Mouse (Mus musculus): ENCODE measurements around the gene Nxt2. TPM values are rescaled to one million over a fixed set of nuclear protein-coding genes. Genes with fewer than 3 reads are reported as not detected.

The Nxt2 gene
- total RNA-seq (2012; rRNA removed) = 2.3 and 3.0 TPM in 2 replicates
- total RNA-seq (2014; rRNA removed) = 21.8 and 22.8 TPM in 2 replicates
- polyA plus RNA-seq (2012; ENCODE audit: insufficient read length, low read depth) = 16.9 and 18.0 TPM in 2 replicates

GRCm38 (mm10) chrX:142226542-142226941 lies at the start of gene Nxt2:
Gene Nxt2, plus strand, starts transcription at chrX:142226770.
- Histone ChIP-seq H3K9ac (ENCODE audit: insufficient read depth, low read depth) (no peak within 1 kb of the TSS; the same call in 1 of the 2 replicates), H3K79me2 (replicated peaks; ENCODE audit: control insufficient read depth, extremely low read depth, insufficient read depth, poor library complexity, severe bottlenecking) (no peaks in the 10 kb centered on the region), H3K27ac (ENCODE audit: insufficient read depth, low read depth) (no peak within 1 kb of the TSS)

GRCm38 (mm10) chrX:142176981-142177380 lies 49.6 kb upstream of the Nxt2 start:
- Histone ChIP-seq H3K4me3 (replicated peaks in 1 of 3; ENCODE audit: low read depth in 2 of 3, low read length in 2 of 3, poor library complexity in 1 of 3) (no peak overlapping the region), H3K4me1 (ENCODE audit: control insufficient read depth in 1 of 2, insufficient read depth in 2 of 2) (no peaks in the 10 kb centered on the region), H3K4me2 (ENCODE audit: insufficient read depth, low read depth, poor library complexity, severe bottlenecking) (no peak overlapping the region), H3K79me2 (replicated peaks; ENCODE audit: control insufficient read depth, extremely low read depth, insufficient read depth, poor library complexity, severe bottlenecking) (no peaks in the 10 kb centered on the region), H3K36me3 (replicated peaks in 1 of 2; ENCODE audit: control insufficient read depth in 1 of 2, insufficient read depth in 1 of 2, low read length in 1 of 2) (no peaks in the 10 kb centered on the region), H3K27ac (ENCODE audit: insufficient read depth, low read depth) (no peak overlapping the region), H3K27me3 (replicated peaks) (no peaks in the 10 kb centered on the region), H3K9me3 (replicated peaks; ENCODE audit: low read length) (no peaks in the 10 kb centered on the region), H3K9ac (ENCODE audit: insufficient read depth, low read depth) (no peak overlapping the region)
- TF ChIP-seq NELFE (IDR thresholded peaks at IDR 0.05; ENCODE audit: low read depth, low read length) = no peak
- no peak for TF ChIP-seq ZNF384 (IDR thresholded peaks at IDR 0.05; ENCODE audit: low read depth, low read length)
- no peak for TF ChIP-seq EP300 (IDR thresholded peaks at IDR 0.05; ENCODE audit: low read length)
- no peak for TF ChIP-seq MYC (IDR thresholded peaks at IDR 0.05; ENCODE audit: low read depth, low read length)
- no peak for TF ChIP-seq SMC3 (IDR thresholded peaks at IDR 0.05; ENCODE audit: low read depth, low read length)
- no peak for TF ChIP-seq ZKSCAN1 (IDR thresholded peaks at IDR 0.05; ENCODE audit: borderline replicate concordance, low read depth, low read length)
- TF ChIP-seq ZMIZ1 (IDR thresholded peaks at IDR 0.05; ENCODE audit: low read depth, low read length) = no peak
- no peak for TF ChIP-seq MAFK (IDR thresholded peaks at IDR 0.05; ENCODE audit: insufficient replicate concordance, low read length)
- no peak for TF ChIP-seq E2F4 (IDR thresholded peaks at IDR 0.05; ENCODE audit: insufficient replicate concordance, low read depth, low read length)
- no peak for TF ChIP-seq CTCF (conservative IDR thresholded peaks at IDR 0.05 in 1 of 2, IDR thresholded peaks at IDR 0.05 in 1 of 2; ENCODE audit: low read depth in 2 of 2, low read length in 2 of 2)
- TF ChIP-seq TCF12 (IDR thresholded peaks at IDR 0.05; ENCODE audit: low read depth, low read length) = no peak
- TF ChIP-seq SIN3A (IDR thresholded peaks at IDR 0.05; ENCODE audit: low read length) = no peak
- TF ChIP-seq PAX5 (IDR thresholded peaks at IDR 0.05; ENCODE audit: low read length) = no peak
- TF ChIP-seq RCOR1 (conservative IDR thresholded peaks at IDR 0.05; ENCODE audit: low read depth, low read length) = no peak
- dilution Hi-C loops (cut with MboI; ENCODE audit: extremely low pct_ligation_motif_present, extremely low pct_unique_long_range_greater_than_20kb, low sequenced_read_pairs) (no loop called here), in situ Hi-C loops (cut with MboI; ENCODE audit: low pct_ligation_motif_present, low pct_unique_long_range_greater_than_20kb, low sequenced_read_pairs) (no loop called here)
- no peak for DNase-seq (ENCODE audit: extremely low read depth)

More at GRCm38 (mm10) chrX:142226542-142226941, at the start of gene Nxt2:
- H3K36me3 ChIP-seq (replicated peaks in 1 of 2; ENCODE audit: control insufficient read depth in 1 of 2, insufficient read depth in 1 of 2, low read length in 1 of 2) = no peaks in the 10 kb centered on the region
- H3K4me1 ChIP-seq (ENCODE audit: control insufficient read depth in 1 of 2, insufficient read depth in 2 of 2) = no peaks in the 10 kb centered on the region
- in situ Hi-C loops (cut with MboI; ENCODE audit: low pct_ligation_motif_present, low pct_unique_long_range_greater_than_20kb, low sequenced_read_pairs) (no loop called here), dilution Hi-C loops (cut with MboI; ENCODE audit: extremely low pct_ligation_motif_present, extremely low pct_unique_long_range_greater_than_20kb, low sequenced_read_pairs) (no loop called here)
- H3K4me3 ChIP-seq (replicated peaks in 1 of 3; ENCODE audit: low read depth in 2 of 3, low read length in 2 of 3, poor library complexity in 1 of 3) = peak within 1 kb of the TSS; percentile 24 to 44 (median 38)
- no peaks in the 10 kb centered on the region for H3K9me3 ChIP-seq (replicated peaks; ENCODE audit: low read length)
- H3K27me3 ChIP-seq (replicated peaks) = no peaks in the 10 kb centered on the region
- DNase-seq (ENCODE audit: extremely low read depth) = peak; percentile 44
- TF ChIP-seq UBTF (IDR thresholded peaks at IDR 0.05; ENCODE audit: low read depth, low read length) (no peak), E2F4 (IDR thresholded peaks at IDR 0.05; ENCODE audit: insufficient replicate concordance, low read depth, low read length) (no peak), ZMIZ1 (IDR thresholded peaks at IDR 0.05; ENCODE audit: low read depth, low read length) (no peak), NRF1 (IDR thresholded peaks at IDR 0.05; ENCODE audit: low read depth, low read length) (peak; percentile 58), TCF12 (IDR thresholded peaks at IDR 0.05; ENCODE audit: low read depth, low read length) (no peak), NELFE (IDR thresholded peaks at IDR 0.05; ENCODE audit: low read depth, low read length) (no peak), SMC3 (IDR thresholded peaks at IDR 0.05; ENCODE audit: low read depth, low read length) (no peak), RCOR1 (conservative IDR thresholded peaks at IDR 0.05; ENCODE audit: low read depth, low read length) (no peak), ZNF384 (IDR thresholded peaks at IDR 0.05; ENCODE audit: low read depth, low read length) (peak; percentile 93), ETS1 (conservative IDR thresholded peaks at IDR 0.05; ENCODE audit: low read depth, low read length) (no peak), JUN (IDR thresholded peaks at IDR 0.05; ENCODE audit: insufficient read depth, low read depth, low read length) (no peak)
- H3K4me2 ChIP-seq (ENCODE audit: insufficient read depth, low read depth, poor library complexity, severe bottlenecking) = no peak within 1 kb of the TSS; the same call in 1 of the 2 replicates

Measured in CH12.LX (cell line).